Comparison of ENCODE assay signal across 22 mouse cellular contexts in the genomic region with DNA sequence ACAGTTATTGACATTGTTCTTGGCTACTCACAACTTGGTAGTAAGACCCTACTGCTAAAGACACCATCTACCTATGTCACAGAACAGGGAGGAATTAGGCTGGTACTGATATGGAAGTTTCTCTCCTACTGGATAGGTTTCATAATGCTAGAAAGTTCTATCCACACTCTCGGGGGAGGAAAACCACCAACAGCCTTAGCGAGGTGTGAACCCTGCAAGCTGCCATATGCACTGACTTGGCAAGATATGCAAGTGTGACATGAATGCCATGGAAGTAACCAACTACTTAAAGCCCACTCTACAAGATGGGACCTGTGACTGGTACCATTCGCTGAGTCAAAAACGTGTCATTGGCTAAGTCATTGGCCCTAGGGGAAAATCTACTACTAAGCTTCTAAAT. TPM values are rescaled to one million over a fixed set of nuclear protein-coding genes. Genes with fewer than 3 reads are reported as not detected.
A peak's percentile ranks its signal among the peaks of the same experiment; 100 is the strongest.
DNase-seq lines count a peak whose midpoint lies in the region; ATAC-seq lines count a peak whose summit lies in the region.
"Had no signal": no experiment of that assay in that cellular context is flagged by ENCODE, and none has a peak within 500 bp of the region (broad histone marks: within the 10 kb centered on the region; RNA-seq: fewer than 3 reads in every experiment).

No protein-coding gene starts in this region.

- no peak overlapping the region for H3K4me3 ChIP-seq in midbrain, embryonic 11.5 days (ENCODE audit: low read depth, low read length)
- no peak overlapping the region for H3K4me3 ChIP-seq in midbrain, embryonic 13.5 days (replicated peaks)

- H3K36me3 ChIP-seq in midbrain, embryonic 11.5 days (ENCODE audit: control insufficient read depth, insufficient read depth, low read length), result 0 out of 2 replicates have a peak, but pooled peaks cover 2% of the 10 kb centered on the region
- peaks cover 34% of the 10 kb centered on the region for H3K36me3 ChIP-seq in midbrain, embryonic 13.5 days

- H3K4me1 ChIP-seq in midbrain, embryonic 11.5 days (ENCODE audit: control insufficient read depth, insufficient read depth, low read length), result no peaks in the 10 kb centered on the region
- no peaks in the 10 kb centered on the region for H3K4me1 ChIP-seq in midbrain, embryonic 13.5 days (replicated peaks)

- 90% methylated on average over 4 of the region's 4 CpGs for WGBS in midbrain, embryonic 11.5 days
- WGBS in midbrain, embryonic 13.5 days, result 92% methylated on average over 4 of the region's 4 CpGs

- no peak overlapping the region for H3K4me2 ChIP-seq in midbrain, embryonic 11.5 days
- H3K4me2 ChIP-seq in midbrain, embryonic 13.5 days (replicated peaks), result no peak overlapping the region

- ATAC-seq in frontal cortex, adult (ENCODE audit: low TSS enrichment), result peak; percentile 63
- ATAC-seq in midbrain, embryonic 11.5 days (ENCODE audit: low FRiP score), result no peak
- ATAC-seq in midbrain, embryonic 13.5 days, result no peak
- ATAC-seq: activated CD4-positive, CD25-positive, alpha-beta regulatory T cell, adult 4 months; CD4-positive, CD25-positive, alpha-beta regulatory T cell, adult 4 months; Patski had no signal

- no peak overlapping the region for H3K9ac ChIP-seq in midbrain, embryonic 11.5 days (ENCODE audit: low read length)
- H3K9ac ChIP-seq in midbrain, embryonic 13.5 days (replicated peaks), result no peak overlapping the region

- DNase-seq in frontal cortex, postnatal 14 days (ENCODE audit: low spot score in 2 of 2), result no peak
- peak; percentile 51 for DNase-seq in midbrain, embryonic 11.5 days (ENCODE audit: low spot score, missing footprints)
- peak; percentile 56 for DNase-seq in brain, adult 2 months (ENCODE audit: low read depth, low spot score)
- DNase-seq in ovary, adult 18-20 months (ENCODE audit: low spot score), result no peak
- DNase-seq: adrenal gland, adult 2 months; adrenal gland, adult 8-10 months; adrenal gland, postnatal 10 days; adrenal gland, postnatal 14 days; adrenal gland, postnatal 25 days; adrenal gland, postnatal 36 days; B cell, adult 2 months; cerebellum, adult 11 months; cerebellum, adult 11-12 months; cerebellum, adult 18-20 months; cerebellum, adult 2 months had no signal

- no peaks in the 10 kb centered on the region for H3K9me3 ChIP-seq in midbrain, embryonic 11.5 days (ENCODE audit: control insufficient read depth, low read length)
- H3K9me3 ChIP-seq in midbrain, embryonic 13.5 days, result no peaks in the 10 kb centered on the region
- H3K9me3 ChIP-seq: G1E had no signal

- no peak overlapping the region for H3K27ac ChIP-seq in midbrain, embryonic 11.5 days (ENCODE audit: low read depth, low read length)
- H3K27ac ChIP-seq in midbrain, embryonic 13.5 days, result no peak overlapping the region

- H3K27me3 ChIP-seq in midbrain, embryonic 11.5 days (ENCODE audit: control insufficient read depth, insufficient read depth, low read length), result no peaks in the 10 kb centered on the region
- H3K27me3 ChIP-seq in midbrain, embryonic 13.5 days, result no peaks in the 10 kb centered on the region
- H3K27me3 ChIP-seq: CH12.LX, Patski had no signal

RNA-seq across cellular contexts. Expression of a gene that starts 29.6 kb away (rescaled TPM):
- polyA plus RNA-seq in midbrain, embryonic 11.5 days (2014; fragmentation: Nextera tagmentation; extraction: Ambion mirVana), result 8.5 and 9.0 TPM in 2 replicates
- 4.9 and 5.2 TPM in 2 replicates for polyA plus RNA-seq in midbrain, embryonic 13.5 days (2015; fragmentation: Nextera tagmentation; extraction: Ambion mirVana)

RNA-seq across cellular contexts. Expression of a gene that starts 29.8 kb away (rescaled TPM):
- 2.9 and 3.1 TPM in 2 replicates for polyA plus RNA-seq in midbrain, embryonic 11.5 days (2014; fragmentation: Nextera tagmentation; extraction: Ambion mirVana)
- polyA plus RNA-seq in midbrain, embryonic 13.5 days (2015; fragmentation: Nextera tagmentation; extraction: Ambion mirVana), result 2.8 and 4.1 TPM in 2 replicates
- polyA plus RNA-seq: adrenal gland, adult 2 months had no signal

Comparison
In these comparisons a context has a peak if more than half of its experiments do, and no peak if none do; other contexts are left out.
1. DNase-seq: peak in midbrain, embryonic 11.5 days (single experiment) and brain, adult 2 months (single experiment); none in frontal cortex, postnatal 14 days (0 of 2) and ovary, adult 18-20 months (single experiment).